Mouse (Mus musculus) induced T-regulatory cell, adult 2 months (primary cell): ENCODE data around the gene B4gat1.
A peak's percentile ranks its signal among the peaks of the same experiment; 100 is the strongest.
"Not testable (repeated sequence)": the region's sequence is repeated elsewhere in the genome, so short reads cannot be mapped to it uniquely, and the experiment has no call there.

Source experiments
- DNase-seq: peaks from one replicate; pipeline ENCODE4 v3.0.0-alpha.2; 2012; ENCODE audit warnings: low read depth

B4gat1 gene

DNA sequence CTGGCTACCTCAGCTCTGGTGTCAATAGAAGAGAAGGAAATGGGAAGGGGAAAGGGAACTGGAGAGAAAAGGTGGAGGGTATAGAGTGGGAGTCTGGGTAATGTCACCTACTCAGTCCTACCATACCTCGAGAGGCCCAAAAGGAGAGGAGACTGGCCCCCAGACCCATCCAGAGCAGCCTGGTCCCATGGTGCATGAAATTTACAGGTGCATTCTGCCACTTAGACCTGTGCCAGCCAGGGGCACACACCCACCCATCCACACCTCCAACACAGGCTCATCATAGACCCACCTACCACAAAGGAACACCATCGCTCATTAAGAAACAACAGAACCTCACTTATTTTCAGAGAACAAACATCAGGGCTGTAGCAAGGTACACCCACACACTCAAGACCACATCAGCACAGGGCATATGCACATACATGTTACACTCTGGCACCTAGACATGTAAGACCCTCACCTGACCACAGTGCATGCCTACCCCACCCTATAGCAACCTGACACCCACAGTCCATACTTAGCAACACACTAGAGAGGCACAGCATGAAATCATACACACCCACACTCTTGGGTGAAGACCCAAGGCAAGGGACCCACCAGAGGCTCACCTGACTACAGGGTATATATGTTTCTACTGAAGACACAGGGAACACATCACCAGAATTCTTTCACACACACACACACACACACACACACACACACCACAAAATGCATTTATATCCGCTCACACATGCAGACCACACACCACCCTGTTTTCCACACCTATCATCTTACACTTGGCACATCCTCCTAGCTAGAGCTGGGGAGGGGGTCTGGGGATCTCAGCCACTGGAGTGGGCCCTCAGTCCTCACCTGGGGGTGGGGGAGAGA lies 45.6 kb downstream of the B4gat1 start:
- no peak for DNase-seq

DNA sequence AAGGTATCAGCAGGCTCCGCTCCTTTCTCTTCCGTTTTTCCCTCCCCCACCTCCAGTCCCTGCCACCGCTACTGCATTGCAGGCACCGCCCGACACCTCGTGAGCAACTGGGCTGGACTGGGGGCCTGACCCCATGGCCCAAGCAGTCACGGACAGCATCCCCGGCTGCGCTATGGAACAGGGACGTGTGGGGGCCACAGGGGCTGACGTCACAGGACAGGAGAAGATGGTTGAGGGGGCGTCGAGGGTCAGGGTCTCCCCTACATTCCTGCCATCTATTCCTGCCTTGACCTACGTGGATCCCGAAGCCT lies 46.2 kb downstream of the B4gat1 start:
- no peak for DNase-seq

DNA sequence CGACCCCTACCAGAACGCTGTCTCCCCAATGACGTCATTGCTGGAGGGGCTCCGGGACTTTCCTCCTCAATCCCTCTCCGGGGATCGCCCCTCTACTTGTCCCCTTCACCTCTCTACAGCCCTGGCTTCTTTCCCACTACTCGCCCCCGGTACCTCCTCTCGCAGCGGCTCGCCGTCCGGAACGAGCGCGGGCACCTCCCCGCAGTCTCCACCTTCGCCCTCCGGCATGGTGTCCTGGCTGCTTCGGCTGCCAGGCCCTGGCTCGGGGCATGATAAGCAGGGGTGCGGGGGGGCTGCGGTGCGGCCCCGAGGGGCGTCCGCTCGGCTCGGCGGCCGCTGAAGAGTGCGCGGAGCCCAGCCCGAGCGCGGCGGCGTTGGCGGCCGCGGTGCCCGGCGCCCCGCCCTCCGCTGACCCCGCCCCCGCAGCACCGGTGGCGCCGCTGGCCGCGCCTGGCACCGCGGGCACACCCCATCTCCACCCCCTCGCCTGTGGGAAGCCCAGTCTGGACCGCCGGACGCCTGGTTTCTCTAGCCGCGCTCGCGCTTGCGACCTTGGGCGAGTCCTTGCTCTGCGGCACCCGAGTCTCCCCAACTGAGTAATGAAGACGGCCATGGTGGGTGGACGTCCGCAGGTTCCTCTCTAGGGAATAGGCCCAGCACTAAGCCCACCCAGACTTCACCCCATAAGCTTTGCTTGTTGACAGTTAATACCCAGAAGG lies 46.7 kb downstream of the B4gat1 start, which contains the start of gene Tmem151a:
Gene Tmem151a, minus strand, starts transcription at position 387 of the 719 bp plus-strand sequence.
- peak; percentile 47 for DNase-seq

DNA sequence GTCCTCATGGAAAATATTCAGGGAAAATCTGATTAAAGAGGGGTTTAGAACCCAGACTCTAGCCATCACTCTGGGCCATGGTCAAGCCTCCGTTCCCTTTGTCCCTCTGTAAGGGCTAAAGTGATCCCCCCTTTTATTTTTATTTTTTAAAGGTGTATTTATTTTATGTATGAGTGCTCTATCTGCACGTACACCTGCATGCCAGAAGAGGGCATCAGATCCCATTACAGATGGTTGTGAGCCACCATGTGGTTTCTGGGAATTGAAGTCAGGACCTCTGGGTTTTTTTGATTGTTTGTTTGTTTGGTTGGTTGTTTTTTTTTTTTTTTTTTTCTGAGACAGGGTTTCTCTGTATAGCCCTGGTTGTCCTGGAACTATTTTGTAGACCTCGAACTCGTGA lies 47.9 kb downstream of the B4gat1 start:
- DNase-seq: not testable (repeated sequence)

GRCm38 (mm10) chr19:5087884-5088728 lies 49.5 kb downstream of the B4gat1 start, which contains the start of gene Yif1a:
Gene Yif1a (plus strand): TSS chr19:5088538.
- DNase-seq: peak; percentile 99

GRCm38 (mm10) chr19:5089324-5089723 lies 50.7 kb downstream of the B4gat1 start:
- no peak for DNase-seq
